Mouse (Mus musculus): ENCODE results near the gene Rps2.
"Not testable (repeated sequence)": the region's sequence is repeated elsewhere in the genome, so short reads cannot be mapped to it uniquely, and the experiment has no call there.

Gene Rps2

DNA sequence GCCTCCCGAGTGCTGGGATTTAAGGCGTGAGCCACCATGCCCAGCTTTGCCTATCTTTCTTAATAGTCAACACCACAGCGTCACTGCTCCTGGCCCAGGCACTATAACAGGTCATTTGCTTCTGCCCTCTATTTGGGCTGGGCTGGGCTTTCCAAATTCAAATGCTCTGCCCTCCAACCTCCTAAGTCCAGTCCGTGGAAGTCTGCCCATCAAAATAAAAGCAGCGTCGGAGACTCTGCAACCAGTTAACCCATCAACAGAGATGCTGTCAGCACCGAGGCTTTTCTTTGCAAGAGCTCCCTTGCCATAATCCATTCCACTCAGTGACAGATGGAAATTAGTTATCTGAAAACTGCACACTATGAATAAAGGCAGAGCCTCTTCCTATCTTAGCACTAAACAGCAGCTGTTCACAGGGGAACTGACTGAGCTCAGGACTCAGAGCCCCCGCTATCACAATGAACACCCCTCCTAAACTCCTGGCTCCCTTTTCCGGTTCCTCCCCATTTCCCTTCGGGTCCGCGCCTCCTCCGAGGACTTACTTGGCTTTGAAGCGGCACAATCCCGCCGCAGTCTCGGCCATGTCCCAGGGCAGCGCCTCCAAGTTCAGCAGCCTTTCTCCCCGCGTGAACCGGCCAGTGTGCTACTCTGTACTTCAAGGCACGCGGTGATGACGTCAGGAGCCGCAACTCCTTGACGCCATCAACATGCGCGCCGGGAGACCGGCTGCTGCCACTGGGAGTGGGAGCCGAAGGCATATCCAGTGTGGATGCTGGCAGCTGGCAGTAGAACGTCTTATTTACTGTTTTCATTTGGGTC, 10.7 kb upstream of the Rps2 start, which contains the start of gene Tbl3:
Gene Tbl3 (minus strand): TSS at position 679 of the 819 bp plus-strand sequence.
- DNase-seq: peak; percentile 97

DNA sequence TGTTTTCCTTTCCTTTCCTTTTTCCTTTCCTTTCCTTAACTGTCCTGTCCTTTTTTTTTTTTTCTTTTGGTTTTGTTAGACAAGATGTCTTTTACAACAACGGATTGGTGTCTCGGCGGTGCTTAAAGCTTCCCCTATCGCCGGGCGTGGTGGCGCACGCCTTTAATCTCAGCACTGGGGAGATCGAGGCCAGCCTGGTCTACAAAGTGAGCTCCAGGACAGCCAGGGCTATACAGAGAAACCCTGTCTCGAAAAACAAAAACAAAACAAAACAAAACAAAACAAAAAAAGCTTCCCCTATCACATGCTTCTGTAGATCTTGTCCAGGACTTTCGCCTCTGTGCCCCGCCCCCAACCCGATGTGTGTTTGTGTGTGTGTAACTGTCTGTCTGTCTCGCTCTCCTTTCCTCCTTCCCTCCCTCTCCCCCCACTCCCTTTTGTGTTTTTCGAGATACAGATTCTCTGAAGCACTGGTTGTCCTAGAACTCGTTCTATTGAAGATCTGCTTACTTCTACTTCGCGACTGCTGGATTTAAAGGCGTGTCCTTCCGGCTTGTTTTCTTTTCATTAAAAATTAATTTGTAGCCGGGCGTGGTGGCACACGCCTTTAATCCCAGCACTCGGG, 10.0 kb upstream of the Rps2 start:
- peak; percentile 41 for DNase-seq

DNA sequence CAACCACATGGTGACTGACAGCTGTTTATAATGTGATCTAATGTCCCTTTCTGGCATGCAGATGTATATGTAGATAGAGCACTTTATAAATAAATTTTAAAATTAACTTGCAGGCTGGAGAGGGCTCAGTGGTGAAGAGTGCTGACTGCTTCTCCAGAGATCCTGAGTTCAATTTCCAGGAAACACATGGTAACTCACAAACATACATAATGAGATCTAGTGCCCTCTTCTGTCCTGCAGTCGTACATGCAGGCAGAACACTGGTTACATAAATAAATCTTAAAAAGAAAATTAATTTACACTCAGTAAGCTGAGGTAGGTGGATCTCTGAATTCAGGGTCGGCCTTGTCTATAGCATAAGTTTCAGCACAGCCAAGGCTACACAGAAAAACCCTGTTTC, 9.3 kb upstream of the Rps2 start:
- peak; percentile 47 for DNase-seq

DNA sequence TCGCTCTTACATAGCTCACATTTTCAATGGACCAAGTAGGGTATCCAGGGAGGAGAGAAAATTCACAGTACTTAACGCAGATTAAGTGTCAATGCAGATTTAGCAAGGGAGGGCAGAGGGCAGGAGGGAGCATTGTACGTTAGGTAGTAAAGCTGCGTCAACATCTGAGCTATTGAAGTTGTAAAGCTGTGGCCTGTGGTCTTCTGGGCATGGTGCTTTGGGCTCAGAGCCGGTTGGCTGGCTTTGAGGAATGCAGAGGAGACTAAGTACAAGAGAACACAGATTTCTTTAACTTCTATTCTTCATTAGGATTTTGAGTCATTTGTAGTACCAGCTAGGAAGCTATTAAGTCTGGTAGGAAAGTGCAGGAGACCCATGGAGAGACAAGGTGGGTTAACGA, 2.4 kb upstream of the Rps2 start:
- no peak for DNase-seq

DNA sequence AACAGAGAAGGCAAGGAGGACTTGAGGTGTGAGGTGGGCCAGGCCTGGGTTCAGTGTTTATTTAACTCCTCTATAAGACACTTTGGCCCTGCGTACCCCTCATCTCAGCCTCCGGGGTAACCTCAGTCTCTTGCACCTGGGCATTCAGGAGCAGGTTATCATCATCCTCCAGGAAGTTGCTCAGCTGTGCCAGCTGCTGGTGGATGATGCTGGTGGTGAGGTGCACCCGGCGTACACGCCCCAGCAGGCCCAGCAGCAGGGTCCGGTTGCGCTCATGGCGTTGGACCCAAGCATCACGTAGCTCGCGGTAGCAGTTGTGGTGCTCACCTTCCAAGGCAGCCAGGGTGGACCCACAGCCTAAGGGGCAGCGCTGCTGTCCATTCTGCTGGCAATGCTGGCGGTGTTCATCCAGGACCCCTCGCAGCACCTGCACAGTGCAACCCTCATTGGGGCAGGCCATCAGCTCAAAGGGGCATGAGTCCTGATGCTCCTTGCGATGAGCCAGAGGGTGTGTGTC, 1.7 kb upstream of the Rps2 start:
- no peak for DNase-seq

DNA sequence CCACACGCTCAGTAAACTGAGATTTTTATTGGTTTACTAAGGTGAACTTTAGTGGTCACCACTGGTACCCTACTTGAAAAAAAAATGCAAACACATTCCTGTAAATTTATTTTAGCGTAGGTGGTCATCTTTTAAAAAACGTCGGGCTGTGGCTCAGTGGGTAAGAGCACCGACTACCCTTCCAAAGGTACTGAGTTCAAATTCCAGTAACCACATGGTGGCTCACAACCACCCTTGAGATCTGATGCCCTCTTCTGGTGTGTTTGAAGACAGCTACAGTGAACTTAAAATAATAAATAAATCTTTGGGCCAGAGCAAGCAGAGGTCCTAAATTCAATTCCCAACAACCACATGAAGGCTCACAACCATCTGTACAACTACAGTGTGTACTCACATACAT, 1.0 kb downstream of the Rps2 start:
- not testable (repeated sequence) for DNase-seq

DNA sequence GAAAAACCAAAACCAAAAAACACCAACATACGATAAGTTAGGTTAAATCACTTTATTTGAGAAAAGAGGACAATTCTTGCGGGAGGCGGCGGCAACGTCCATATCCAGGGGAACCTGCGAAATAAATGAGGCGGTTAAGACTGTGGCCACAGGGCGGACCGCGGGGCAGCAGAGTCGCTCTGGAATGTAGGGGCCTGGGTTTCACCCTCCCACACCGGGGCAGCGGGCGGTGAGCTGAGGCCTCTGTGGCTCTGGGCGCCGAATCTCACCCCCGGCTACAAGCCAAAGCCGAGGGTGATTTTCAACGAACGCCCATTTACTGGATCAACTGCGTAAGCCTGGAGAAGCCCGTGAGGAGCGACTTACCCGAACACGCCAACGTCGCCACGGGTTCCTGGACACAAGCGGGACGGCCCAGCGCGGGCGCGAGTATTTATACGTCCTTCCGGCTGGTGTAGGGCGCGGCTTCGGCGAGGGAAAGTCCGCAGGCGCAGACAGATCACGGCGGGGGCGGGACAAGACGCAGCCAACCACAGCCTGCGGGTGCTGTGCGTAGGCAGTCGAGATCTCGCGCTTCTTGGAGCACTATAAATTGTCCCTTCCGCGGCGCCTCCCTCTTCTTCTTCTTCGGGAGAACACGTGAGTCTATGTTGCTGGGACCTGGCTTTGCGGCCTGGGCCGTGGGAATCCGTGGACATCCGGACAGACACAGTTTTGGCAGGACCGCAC, 1.7 kb downstream of the Rps2 start:
- DNase-seq: peak; percentile 100

DNA sequence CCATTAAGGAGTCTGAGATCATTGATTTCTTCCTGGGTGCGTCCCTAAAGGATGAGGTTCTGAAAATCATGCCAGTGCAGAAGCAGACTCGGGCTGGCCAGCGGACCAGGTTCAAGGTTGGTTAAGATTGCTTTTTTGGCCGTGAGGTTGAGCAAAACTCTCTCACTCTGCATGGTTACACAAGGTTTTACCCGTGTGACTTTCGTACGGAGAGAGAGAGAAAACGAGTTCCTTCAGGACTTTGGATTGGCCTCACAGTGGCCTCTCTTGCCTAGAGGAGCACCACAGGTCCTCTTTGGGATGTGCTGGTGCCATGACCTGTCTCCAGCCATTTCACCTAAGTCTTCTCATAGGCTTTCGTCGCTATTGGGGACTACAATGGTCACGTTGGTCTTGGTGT, 2.7 kb downstream of the Rps2 start:
- not testable (repeated sequence) for DNase-seq

DNA sequence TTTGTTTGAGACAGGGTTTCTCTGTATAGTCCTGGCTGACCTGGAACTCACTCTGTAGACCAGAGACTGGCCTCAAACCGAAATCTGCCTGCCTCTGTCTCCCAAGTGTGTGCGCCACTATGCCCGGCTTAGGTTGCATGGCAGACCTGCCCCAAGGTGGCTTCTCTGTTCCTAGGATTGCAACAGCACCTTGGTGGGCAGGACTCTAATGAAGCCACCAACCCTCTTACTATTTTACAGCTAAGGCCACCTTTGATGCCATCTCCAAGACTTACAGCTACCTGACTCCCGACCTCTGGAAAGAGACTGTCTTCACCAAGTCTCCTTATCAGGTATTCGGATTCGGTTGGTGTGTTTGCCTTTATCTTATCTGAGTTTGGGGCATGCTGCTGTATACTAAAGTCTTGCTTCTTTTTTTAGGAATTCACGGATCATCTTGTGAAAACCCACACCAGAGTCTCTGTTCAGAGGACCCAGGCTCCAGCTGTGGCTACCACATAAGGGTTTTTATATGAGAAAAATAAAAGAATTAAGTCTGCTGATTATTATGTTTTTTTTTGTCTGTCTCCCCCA, 3.6 kb downstream of the Rps2 start:
- DNase-seq: not testable (repeated sequence)

DNA sequence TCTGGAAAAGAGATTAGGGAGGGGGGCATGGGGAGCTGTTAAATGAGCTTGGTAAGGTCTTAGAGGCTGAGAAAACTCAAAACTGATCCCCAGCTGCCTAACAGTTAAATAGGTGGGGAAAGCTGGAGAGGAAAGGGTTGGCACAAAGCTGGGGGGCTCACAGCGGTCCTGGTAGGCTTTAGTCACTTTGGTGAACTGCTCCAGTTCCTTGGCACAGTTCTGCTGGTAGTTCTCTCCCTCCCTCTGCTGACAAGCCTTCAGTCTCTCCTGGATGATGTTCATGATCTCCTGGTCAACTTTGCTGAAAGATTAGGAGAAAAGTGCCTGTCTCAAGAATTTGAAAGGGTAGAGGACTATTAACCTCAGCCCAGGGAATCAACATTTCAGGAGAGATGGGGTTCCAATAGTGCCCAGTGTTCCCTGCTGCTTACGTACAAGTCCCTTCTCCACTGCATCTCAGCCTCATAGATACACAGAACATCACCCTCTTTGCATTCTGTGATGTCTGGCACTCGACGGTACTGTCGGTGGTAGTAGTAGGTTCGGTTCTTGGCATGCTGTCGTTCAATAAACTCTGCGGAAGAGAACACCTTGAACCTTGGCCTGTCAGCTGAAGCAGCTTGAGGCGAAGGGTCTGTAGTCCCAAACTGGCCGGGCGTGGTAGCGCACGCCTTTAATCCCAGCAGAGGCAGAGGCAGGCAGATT, 4.5 kb downstream of the Rps2 start:
- no peak for DNase-seq

DNA sequence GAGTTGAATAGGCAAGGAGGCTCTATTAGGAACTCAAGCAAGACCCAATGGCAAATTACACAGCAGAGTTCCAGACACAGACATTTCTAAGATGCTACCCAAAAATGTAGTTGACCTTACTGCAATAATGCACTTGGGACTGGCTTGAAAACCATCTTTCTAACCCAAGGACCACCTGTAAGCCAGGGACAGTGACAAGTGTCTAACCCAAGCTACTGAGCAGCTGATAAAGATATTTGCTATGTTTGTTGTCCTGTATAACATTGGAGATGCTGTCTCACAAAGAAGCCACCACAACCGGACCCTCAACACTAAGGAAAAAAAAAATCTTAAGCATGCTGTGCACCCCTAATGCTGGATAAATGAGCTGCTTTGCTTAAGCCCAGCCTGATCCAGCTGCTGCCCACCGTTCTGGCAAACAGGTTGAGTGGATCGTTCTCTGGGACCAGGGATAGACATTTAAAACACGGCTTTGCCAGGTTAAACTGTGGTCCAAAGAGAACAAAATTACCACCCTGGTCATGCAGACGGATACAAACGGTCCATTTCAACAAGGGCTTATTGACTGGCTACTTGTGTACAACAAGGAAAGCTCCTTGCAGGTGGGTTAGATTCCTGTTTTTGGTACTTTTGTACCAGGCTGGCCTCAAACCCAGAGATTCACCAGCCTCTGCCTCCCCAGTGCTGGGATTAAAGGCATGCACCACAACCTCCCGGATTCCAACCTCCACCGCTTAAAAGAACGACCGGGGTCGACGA, 5.4 kb downstream of the Rps2 start:
- DNase-seq: no peak

DNA sequence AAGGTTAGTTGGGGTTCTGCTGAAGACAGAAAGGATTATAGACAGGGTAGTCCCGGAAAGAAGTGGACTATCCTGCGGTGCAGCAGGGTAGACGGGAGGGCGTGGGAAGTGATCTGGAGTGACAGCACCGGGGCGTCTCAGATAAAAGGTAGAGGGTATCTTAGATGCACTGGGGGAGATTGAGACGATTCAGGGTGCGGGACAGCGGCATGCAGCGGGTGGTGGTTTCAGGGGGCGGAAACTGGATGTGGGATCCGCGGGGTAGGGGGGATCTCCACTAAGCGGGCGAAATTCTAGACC, 5.9 kb downstream of the Rps2 start:
- no peak for DNase-seq

DNA sequence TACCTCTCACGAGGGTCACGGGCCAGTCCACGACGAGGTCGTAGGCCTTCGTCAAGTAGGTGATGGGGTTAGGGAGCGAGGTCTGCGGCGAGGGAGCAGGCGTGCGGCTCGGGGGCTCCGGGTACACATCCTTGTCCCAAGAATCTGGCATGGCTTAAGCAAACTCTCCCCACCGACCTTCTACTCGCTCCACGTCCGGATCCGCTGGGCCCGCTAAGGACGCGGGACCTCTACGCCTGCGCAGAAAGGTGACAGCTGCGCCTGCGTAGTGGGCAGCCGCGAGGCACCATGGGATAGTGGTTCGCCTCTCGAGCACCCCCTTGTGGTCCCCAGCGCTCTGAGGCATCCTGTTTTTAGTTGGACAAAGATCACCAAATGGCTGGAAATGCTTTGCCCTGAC, 6.3 kb downstream of the Rps2 start, which contains the start of gene Ndufb10:
Gene Ndufb10 (minus strand): TSS at position 295 of the 400 bp plus-strand sequence.
- DNase-seq: peak; percentile 96

DNA sequence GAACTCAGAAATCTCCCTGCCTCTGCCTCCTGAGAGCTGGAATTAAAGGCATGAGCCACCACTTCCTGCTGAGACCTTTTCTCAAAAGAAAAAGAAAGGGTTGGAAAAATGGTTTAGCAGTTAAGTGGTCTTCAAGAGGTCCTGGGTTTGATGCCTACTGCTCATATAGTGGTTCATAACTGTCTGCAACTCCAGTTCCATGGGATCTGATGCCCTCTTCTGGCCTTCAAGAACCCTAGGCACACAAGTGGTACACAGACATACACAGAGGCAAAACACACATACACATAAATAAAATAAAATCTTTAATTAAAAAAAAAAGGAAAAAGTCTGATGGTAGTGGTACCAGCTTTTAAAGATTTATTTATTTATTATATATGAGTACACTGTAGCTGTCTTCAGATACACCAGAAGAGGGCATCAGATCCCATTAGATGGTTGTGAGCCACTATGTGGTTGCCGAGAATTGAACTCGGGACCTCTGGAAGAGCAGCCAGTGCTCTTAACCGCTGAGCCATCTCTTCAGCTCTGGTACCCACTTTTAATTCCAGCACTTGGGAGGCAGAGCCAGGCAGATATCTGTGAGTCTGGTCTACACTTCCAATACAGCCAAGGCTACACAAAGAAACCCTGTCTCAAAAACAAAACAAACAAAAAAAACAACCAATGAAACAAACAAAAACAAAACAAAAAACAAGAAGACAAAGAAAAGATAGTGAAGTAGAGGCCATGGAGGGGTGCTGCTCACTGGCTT, 7.9 kb downstream of the Rps2 start:
- no peak for DNase-seq

DNA sequence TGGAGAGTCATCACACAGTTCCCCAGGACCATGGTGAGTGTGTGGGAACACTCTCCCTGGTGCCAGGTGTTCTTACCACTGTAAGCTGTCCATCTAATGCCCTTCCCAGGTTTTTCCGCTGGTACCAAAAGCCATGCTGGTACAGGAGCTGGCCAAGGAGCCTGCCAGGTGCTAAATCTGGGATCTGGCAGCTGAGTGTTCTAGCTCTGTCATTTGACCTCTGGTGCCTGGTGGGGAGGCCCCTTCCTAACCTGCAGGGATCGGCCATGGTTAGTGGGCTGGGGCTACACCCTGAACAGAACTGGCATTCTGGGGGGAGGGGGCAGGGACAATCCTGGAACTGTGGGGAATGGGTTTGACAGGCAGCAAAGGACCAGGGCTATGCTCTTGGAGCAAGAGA, 9.7 kb downstream of the Rps2 start, which contains the start of gene Rpl3l:
Gene Rpl3l (plus strand): TSS at position 203 of the 400 bp plus-strand sequence.
- no peak for DNase-seq

DNA sequence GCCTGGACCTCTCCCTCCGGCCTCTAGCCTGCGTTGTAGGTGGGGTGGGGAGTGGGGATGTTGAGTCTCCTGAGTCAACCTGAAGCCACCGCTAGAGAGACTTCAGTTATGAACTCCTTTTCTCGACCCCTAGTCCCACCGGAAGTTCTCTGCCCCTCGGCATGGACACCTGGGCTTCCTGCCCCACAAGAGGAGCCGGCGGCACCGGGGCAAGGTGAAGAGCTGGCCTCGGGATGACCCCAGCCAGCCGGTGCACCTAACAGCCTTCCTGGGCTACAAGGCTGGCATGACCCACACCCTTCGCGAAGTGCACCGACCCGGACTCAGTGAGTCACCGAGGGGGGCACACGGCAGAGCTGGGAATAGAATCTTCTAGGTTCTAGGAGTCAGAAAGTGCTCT, 10.3 kb downstream of the Rps2 start:
- DNase-seq: no peak

DNA sequence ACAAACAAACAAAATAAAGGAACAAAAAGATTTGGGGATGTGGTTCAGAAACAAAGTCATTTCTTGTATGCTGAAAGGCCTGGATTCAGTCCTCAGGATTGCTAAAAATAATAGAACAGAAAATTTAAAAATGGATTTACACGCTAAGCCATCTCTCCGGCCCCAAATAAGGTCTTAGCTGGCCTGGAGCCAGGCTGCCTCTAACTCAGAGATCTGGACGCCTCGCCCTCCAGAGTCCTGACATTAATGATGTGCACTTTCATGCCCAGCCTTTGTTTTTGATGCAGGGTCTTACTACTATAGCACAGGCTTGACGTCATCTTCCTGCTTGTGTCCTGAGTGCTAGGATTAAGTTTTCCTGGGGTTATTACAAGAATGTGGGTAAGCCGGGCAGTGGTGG, 11.2 kb downstream of the Rps2 start:
- no peak for DNase-seq

DNA sequence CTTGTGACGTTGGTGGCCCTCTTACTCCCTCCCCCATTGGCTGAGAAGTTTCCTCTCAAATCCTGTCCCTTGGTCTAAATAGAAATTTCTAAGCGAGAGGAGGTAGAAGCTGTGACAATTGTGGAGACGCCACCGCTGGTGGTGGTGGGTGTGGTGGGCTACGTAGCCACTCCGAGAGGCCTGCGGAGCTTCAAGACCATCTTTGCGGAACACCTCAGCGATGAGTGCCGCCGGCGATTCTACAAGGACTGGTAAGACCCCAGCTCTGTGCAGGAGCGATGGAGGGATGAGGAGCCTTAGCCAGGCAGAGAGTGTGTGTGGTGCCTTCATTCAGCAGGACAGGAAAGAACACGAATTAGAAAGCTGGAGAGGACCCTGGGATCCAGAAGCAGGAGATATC, 12.9 kb downstream of the Rps2 start:
- no peak for DNase-seq

DNA sequence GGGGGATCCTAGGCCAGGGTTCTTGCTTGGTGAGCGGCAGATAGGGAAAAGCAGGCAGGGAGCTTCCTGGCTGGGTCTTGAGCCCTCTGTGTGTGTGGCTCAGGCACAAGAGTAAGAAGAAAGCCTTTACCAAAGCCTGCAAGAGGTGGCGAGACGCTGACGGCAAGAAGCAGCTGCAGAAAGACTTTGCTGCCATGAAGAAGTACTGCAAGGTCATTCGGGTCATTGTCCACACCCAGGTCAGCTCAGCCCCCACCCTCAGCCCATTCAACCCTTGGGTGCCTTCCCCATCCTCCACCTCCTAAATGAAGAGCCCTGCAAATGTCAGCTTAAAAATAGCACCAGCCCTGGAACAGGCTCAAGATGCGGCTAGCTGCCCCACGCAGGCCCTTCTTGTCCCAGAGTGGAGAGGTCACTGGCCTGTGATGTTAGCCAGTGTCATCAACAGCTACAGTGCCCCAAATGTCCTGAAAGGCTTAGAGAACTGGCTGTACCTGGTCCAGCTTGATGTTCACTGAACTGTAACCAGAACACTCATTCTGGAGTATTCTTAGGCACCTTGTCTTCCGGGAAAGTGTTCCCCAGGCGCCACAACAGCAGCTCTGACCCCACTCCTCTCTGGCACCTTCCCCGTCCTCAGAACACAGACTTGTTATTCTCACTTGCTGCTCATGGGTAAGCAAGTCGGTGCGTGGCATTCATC, 14.5 kb downstream of the Rps2 start:
- DNase-seq: no peak

DNA sequence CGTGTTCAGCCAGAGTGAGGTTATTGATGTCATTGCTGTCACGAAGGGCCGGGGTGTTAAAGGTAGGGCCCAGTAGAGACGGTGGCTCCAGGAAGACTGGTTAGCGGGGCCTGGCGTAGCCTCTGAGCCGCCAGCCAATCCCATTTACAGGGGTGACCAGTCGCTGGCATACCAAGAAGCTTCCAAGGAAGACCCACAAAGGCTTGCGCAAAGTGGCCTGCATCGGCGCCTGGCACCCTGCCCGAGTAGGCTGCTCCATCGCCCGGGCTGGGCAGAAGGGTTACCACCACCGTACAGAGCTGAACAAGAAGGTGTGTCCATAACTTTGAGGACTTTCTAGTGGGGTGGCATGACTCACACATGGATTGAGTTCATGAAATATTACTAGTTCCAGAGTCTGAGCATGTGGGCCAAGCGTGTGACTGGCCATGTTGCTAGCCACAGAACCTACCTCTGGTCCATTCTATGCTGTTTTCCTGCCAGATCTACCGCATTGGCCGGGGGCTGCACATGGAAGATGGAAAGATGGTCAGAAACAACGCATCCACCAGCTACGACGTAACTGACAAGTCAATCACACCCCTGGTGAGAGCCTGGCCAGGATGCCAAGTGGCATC, 15.6 kb downstream of the Rps2 start:
- DNase-seq: no peak

All from embryo, embryonic 11 days (tissue).